Mouse (Mus musculus): ENCODE data around the gene Gm21987. TPM values are rescaled to one million over a fixed set of nuclear protein-coding genes. Genes with fewer than 3 reads are reported as not detected.

The Gm21987 gene
- polyA plus RNA-seq, 1 experiment = not detected

GRCm38 (mm10) chr16:38361933-38362332 lies 15.1 kb downstream of the Gm21987 start, which contains the start of gene Popdc2:
Gene Popdc2, plus strand, starts transcription at chr16:38362209.
- DNase-seq = no peak
- no peak within 1 kb of the TSS for H3K27ac ChIP-seq (ENCODE audit: insufficient read depth, low read length)
- H3K4me1 ChIP-seq (ENCODE audit: control insufficient read depth, insufficient read depth, low read length) = no peaks in the 10 kb centered on the region
- TF ChIP-seq CTCF (IDR thresholded peaks at IDR 0.05; ENCODE audit: borderline replicate concordance, insufficient read depth, low read depth, low read length) = no peak
- TF ChIP-seq POLR2A (IDR thresholded peaks at IDR 0.05; ENCODE audit: borderline replicate concordance, insufficient read depth, low read length) = no peak
- 33% methylated on average over 10 of the region's 10 CpGs for WGBS
- H3K27me3 ChIP-seq (ENCODE audit: control insufficient read depth, insufficient read depth, low read length) = no peaks in the 10 kb centered on the region
- H3K4me3 ChIP-seq (replicated peaks; ENCODE audit: insufficient read depth, low read depth, low read length) = no peak within 1 kb of the TSS

DNA sequence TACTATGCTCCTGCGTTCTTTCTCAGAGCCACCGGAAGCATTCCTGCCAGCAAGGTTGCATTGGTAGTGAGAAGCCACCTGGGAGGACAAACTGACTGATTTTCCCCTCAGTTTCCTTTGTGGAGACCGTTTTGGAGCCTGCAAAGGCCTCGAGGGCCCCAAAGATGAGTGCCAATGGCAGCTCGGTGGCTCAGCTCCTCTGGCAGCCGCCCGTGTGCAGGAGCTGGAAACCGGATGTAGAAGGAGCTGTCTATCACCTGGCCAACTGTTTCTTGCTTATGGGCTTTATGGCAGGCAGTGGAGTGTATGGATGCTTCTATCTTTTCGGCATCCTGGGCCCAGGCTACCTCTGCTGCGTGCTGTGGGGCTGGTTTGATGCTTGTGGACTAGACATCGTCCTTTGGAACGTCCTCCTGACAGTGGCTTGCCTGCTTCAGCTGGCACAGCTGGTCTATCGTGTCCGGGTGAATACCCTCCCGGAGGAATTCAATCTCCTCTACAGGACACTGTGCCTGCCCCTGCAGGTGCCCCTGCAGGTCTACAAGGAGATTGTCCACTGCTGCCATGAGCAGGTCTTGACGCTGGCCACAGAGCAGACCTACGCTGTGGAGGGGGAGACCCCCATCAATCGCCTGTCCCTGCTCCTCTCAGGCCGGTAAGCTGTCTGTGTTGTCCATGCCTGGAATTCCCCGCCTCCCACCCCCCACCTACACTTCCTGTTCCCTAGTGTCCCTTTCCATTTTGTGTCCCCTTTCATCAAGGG lies 15.8 kb downstream of the Gm21987 start:
- WGBS = 61% methylated on average over 20 of the region's 20 CpGs
- no peaks in the 10 kb centered on the region for H3K27me3 ChIP-seq (ENCODE audit: control insufficient read depth, insufficient read depth, low read length)
- no peaks in the 10 kb centered on the region for H3K4me1 ChIP-seq (ENCODE audit: control insufficient read depth, insufficient read depth, low read length)
- no peak overlapping the region for H3K27ac ChIP-seq (ENCODE audit: insufficient read depth, low read length)
- no peak for DNase-seq
- TF ChIP-seq CTCF (IDR thresholded peaks at IDR 0.05; ENCODE audit: borderline replicate concordance, insufficient read depth, low read depth, low read length) (no peak), POLR2A (IDR thresholded peaks at IDR 0.05; ENCODE audit: borderline replicate concordance, insufficient read depth, low read length) (no peak)
- no peak overlapping the region for H3K4me3 ChIP-seq (replicated peaks; ENCODE audit: insufficient read depth, low read depth, low read length)

GRCm38 (mm10) chr16:38363256-38363595 lies 16.4 kb downstream of the Gm21987 start:
- no peak overlapping the region for H3K27ac ChIP-seq (ENCODE audit: insufficient read depth, low read length)
- no peaks in the 10 kb centered on the region for H3K4me1 ChIP-seq (ENCODE audit: control insufficient read depth, insufficient read depth, low read length)
- H3K4me3 ChIP-seq (replicated peaks; ENCODE audit: insufficient read depth, low read depth, low read length) = no peak overlapping the region
- TF ChIP-seq CTCF (IDR thresholded peaks at IDR 0.05; ENCODE audit: borderline replicate concordance, insufficient read depth, low read depth, low read length) (no peak), POLR2A (IDR thresholded peaks at IDR 0.05; ENCODE audit: borderline replicate concordance, insufficient read depth, low read length) (no peak)
- DNase-seq = no peak
- no peaks in the 10 kb centered on the region for H3K27me3 ChIP-seq (ENCODE audit: control insufficient read depth, insufficient read depth, low read length)
- WGBS = 95% methylated on average over 3 of the region's 3 CpGs

- TF ChIP-seq POLR2A (IDR thresholded peaks at IDR 0.05; ENCODE audit: borderline replicate concordance, insufficient read depth, low read length) (no peak), CTCF (IDR thresholded peaks at IDR 0.05; ENCODE audit: borderline replicate concordance, insufficient read depth, low read depth, low read length) (no peak)
- WGBS = 85% methylated on average over 7 of the region's 7 CpGs
These were observed 16.8 kb downstream of the Gm21987 start for GRCm38 (mm10) chr16:38363657-38364056.

GRCm38 (mm10) chr16:38365390-38365789 lies 18.6 kb downstream of the Gm21987 start:
- TF ChIP-seq POLR2A (IDR thresholded peaks at IDR 0.05; ENCODE audit: borderline replicate concordance, insufficient read depth, low read length) (no peak), CTCF (IDR thresholded peaks at IDR 0.05; ENCODE audit: borderline replicate concordance, insufficient read depth, low read depth, low read length) (no peak)
- no peak for DNase-seq
- Histone ChIP-seq H3K4me3 (replicated peaks; ENCODE audit: insufficient read depth, low read depth, low read length) (no peak overlapping the region), H3K27me3 (ENCODE audit: control insufficient read depth, insufficient read depth, low read length) (no peaks in the 10 kb centered on the region), H3K4me1 (ENCODE audit: control insufficient read depth, insufficient read depth, low read length) (peaks cover 8% of the 10 kb centered on the region), H3K27ac (ENCODE audit: insufficient read depth, low read length) (no peak overlapping the region)
- WGBS = 88% methylated on average over 10 of the region's 10 CpGs

More at GRCm38 (mm10) chr16:38363657-38364056, 16.8 kb downstream of the Gm21987 start:
- Histone ChIP-seq H3K4me3 (replicated peaks; ENCODE audit: insufficient read depth, low read depth, low read length) (no peak overlapping the region), H3K4me1 (ENCODE audit: control insufficient read depth, insufficient read depth, low read length) (peaks cover 3% of the 10 kb centered on the region), H3K27me3 (ENCODE audit: control insufficient read depth, insufficient read depth, low read length) (no peaks in the 10 kb centered on the region), H3K27ac (ENCODE audit: insufficient read depth, low read length) (no peak overlapping the region)
- DNase-seq = no peak

GRCm38 (mm10) chr16:38366231-38366630 lies 19.4 kb downstream of the Gm21987 start:
- DNase-seq = no peak

GRCm38 (mm10) chr16:38368336-38368735 lies 21.5 kb downstream of the Gm21987 start:
- no peak overlapping the region for H3K4me3 ChIP-seq (replicated peaks; ENCODE audit: insufficient read depth, low read depth, low read length)
- H3K27me3 ChIP-seq (ENCODE audit: control insufficient read depth, insufficient read depth, low read length) = no peaks in the 10 kb centered on the region
- TF ChIP-seq POLR2A (IDR thresholded peaks at IDR 0.05; ENCODE audit: borderline replicate concordance, insufficient read depth, low read length) (no peak), CTCF (IDR thresholded peaks at IDR 0.05; ENCODE audit: borderline replicate concordance, insufficient read depth, low read depth, low read length) (no peak)
- H3K4me1 ChIP-seq (ENCODE audit: control insufficient read depth, insufficient read depth, low read length) = peaks cover 8% of the 10 kb centered on the region
- WGBS = 9% methylated on average over 10 of the region's 10 CpGs
- H3K27ac ChIP-seq (ENCODE audit: insufficient read depth, low read length) = no peak overlapping the region
- DNase-seq = peak; percentile 66 to 83

More at GRCm38 (mm10) chr16:38366231-38366630, 19.4 kb downstream of the Gm21987 start:
- Histone ChIP-seq H3K4me3 (replicated peaks; ENCODE audit: insufficient read depth, low read depth, low read length) (no peak overlapping the region), H3K4me1 (ENCODE audit: control insufficient read depth, insufficient read depth, low read length) (peaks cover 8% of the 10 kb centered on the region), H3K27ac (ENCODE audit: insufficient read depth, low read length) (no peak overlapping the region), H3K27me3 (ENCODE audit: control insufficient read depth, insufficient read depth, low read length) (no peaks in the 10 kb centered on the region)
- TF ChIP-seq POLR2A (IDR thresholded peaks at IDR 0.05; ENCODE audit: borderline replicate concordance, insufficient read depth, low read length) (no peak), CTCF (IDR thresholded peaks at IDR 0.05; ENCODE audit: borderline replicate concordance, insufficient read depth, low read depth, low read length) (no peak)
- 97% methylated on average over 4 of the region's 4 CpGs for WGBS

- no peak overlapping the region for H3K4me3 ChIP-seq (replicated peaks; ENCODE audit: insufficient read depth, low read depth, low read length)
- DNase-seq = no peak
- no peaks in the 10 kb centered on the region for H3K27me3 ChIP-seq (ENCODE audit: control insufficient read depth, insufficient read depth, low read length)
- 80% methylated on average over 7 of the region's 7 CpGs for WGBS
- H3K4me1 ChIP-seq (ENCODE audit: control insufficient read depth, insufficient read depth, low read length) = peaks cover 8% of the 10 kb centered on the region
- H3K27ac ChIP-seq (ENCODE audit: insufficient read depth, low read length) = no peak overlapping the region
- TF ChIP-seq CTCF (IDR thresholded peaks at IDR 0.05; ENCODE audit: borderline replicate concordance, insufficient read depth, low read depth, low read length) (no peak), POLR2A (IDR thresholded peaks at IDR 0.05; ENCODE audit: borderline replicate concordance, insufficient read depth, low read length) (no peak)
These were observed 22.2 kb downstream of the Gm21987 start for GRCm38 (mm10) chr16:38369000-38369399.

Data from cerebellum, adult 2 months (tissue).